Mouse (Mus musculus): ENCODE results near the gene Gstm7. TPM values are rescaled to one million over a fixed set of nuclear protein-coding genes. Genes with fewer than 3 reads are reported as not detected.
"Not testable (repeated sequence)": the region's sequence is repeated elsewhere in the genome, so short reads cannot be mapped to it uniquely, and the experiment has no call there.

Gene Gstm7
- total RNA-seq (2021), result 10 to 100 TPM; 12.8 to 14.7 TPM
- long read RNA-seq, experiment 1, transcript Gstm7-201 (8 exons, 1,377 nt), result major isoform, 9 of 11 reads
- long read RNA-seq, experiment 1, partial matches to known transcripts, result 1 of 11 reads
- long read RNA-seq, experiment 1, other reads (novel, unspliced or antisense), result 1 of 11 reads
- long read RNA-seq, experiment 2, transcript Gstm7-201 (8 exons, 1,377 nt), result major isoform, 9 of 11 reads
- long read RNA-seq, experiment 2, partial matches to known transcripts, result 1 of 11 reads
- long read RNA-seq, experiment 2, other reads (novel, unspliced or antisense), result 1 of 11 reads

DNA sequence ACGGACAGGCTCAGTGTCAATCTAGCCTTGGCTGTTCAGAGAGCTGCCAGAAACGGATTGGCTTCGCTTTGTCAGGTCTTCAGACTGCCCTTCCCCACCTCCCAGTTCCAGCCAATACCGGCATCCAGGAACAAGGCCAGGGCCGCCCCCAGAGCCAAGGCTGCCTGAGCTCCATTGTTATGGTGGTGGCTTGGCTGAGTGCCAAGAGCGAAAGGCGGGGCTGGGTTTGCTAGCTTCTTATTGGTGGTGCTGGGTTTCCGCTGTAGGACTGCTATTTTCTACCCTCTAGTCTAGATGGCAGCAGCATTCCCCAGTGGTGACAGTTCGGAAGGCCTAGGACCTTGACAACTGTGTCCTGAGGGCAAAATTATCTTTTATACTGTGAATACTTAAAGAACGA lies at the start of gene Gstm7:
Gstm7 (minus strand) TSS at position 148 of the 400 bp plus-strand sequence.
- DNase-seq (ENCODE audit: low spot score), result peak; percentile 96

DNA sequence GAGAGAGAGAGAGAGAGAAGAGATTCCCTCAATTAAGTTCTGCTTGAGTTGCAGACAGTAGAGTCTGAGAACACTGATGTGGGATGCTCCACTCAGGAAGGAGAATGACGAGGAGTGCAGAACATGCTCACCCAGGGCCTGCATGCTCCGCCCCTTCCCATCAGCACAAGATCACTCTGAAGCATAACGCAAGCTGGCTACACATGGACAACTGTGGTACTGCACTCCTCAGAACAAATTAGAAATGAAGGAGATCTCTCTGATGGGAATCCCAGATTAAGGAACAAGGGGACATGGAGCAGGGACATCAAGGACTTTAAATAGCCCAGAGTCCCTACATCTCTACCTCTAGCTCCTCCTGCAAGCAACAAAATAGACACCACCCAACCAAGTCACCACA lies 49.6 kb upstream of the Gstm7 start:
- DNase-seq (ENCODE audit: low spot score), result no peak

DNA sequence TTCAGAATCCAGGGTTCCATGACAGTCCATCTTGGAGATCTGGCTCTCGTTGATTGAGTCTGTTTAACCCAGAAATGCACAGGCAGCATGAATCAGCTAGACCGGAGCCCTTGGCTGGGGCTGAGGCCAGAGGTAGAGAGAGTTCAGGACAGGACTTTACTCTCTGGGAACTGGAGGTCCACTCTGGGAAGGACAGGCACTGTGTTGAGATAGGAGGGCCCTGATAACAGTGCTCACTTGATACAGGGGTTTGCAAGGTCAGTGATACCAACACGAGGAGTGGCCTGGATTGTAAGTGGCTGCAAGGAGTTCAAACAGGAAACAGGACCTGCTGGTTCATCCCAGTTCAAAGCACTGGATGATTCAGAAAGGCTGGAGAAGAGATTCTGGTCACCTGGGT lies 46.1 kb upstream of the Gstm7 start:
- no peak for DNase-seq (ENCODE audit: low spot score)

DNA sequence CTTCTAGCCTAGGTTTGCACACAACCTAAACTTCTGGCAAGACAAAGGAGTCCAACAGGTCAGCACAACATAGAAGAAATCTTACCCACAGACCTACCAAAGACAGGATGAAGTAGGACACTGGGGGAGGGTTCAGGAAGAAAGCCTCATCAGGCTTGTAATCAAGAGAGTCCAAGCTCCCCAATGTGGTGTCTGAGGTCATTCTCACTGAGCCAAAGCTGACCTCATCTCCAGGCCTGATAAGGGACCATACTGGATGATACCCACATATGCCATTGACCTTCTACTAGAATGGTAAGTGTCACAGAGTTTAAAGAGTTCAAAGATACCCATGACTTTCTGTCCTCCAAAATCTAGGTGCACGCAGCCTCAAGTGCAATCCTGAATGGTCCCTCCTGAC lies 42.6 kb upstream of the Gstm7 start:
- no peak for DNase-seq (ENCODE audit: low spot score)

DNA sequence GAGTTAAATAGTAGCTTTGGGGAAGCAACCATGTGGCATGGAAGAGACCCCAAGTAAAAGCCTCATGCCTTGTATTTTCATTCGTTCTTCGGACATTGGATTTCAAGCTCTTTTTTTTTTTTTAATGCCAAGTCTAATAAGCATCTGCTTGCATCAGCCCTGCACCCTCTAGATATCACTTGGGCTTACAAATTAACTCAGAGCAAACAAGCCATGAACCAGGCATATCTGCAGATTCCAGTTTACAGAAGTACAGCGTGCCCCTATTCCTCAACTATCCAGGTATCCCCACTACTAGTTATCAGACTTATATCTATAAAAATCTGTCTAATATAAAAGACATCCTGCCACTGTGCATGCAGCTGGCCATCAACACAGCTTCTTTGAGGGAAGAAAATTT lies 40.5 kb upstream of the Gstm7 start:
- no peak for DNase-seq (ENCODE audit: low spot score)

DNA sequence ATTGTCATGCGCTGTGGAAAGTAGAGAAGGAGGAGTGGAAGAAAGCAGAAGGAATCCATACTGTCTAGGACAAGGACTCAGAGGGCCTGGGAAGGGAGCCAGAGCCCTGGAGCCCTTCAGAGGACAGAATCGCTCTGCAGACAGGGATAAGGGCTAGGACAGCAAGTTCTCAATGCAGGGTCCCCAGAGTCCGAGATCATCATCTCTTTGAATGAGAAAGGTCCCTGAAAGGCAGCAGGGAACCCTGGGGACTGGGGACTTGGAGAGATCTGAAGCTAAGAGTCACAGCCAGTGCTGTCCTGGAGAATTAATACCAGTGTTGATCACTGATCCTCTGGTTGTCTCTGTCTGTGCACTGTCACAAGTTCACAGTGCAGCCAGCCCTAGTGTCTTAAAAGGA lies 39.5 kb upstream of the Gstm7 start:
- not testable (repeated sequence) for DNase-seq (ENCODE audit: low spot score)

DNA sequence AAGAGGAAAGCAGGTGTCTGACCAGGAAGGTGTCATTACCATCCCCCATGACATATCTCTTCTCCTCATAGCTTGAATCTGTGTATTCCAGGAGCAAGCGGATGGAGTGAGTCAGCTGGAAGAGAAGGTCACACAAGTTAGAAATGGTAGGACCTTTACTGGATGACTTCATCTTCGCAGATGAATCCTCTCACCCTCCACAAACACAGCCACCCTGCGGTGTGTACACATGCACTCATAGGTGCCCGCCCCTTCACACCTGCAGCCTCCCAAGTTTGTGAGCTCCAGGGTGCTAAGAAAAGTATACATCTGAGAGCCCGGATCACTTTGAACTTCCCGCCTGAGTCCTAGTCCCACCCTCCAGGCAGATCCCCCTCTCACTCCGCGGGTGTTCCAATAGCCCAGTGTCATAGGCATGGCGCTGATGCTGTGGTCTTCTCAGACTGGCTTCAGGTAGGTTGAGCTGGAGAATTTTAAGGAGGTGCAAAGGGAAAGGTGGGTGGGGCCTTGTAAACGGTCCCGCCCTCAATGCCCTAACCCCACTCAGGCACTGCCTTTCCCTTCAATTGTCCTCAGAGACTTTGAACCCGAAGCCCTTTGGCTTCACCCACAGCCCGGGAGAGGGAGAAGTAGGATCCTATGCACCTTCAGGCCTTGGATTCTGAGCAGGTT lies 37.2 kb upstream of the Gstm7 start, which contains the start of gene Gstm3:
Gstm3 (minus strand) TSS at position 560 of the 672 bp plus-strand sequence.
- no peak for DNase-seq (ENCODE audit: low spot score)

DNA sequence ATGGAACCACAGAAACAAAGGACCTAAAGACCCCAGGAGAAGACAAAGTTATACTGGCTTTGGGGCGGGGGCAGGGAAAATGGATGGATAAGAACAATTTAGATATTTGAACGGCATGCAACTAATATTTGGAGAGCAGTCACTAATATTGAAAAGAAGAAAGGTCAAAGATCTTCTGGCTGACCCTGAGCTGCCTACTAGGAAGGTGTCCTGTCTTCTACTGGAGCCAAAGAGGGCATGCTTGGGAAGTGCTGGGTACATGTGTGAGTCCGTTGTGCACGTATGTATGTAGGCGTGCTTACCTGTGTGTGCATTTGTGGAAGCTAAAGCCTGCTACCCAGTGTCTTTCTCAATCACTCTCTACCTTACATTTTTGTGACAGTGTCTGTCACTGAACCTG lies 35.0 kb upstream of the Gstm7 start:
- DNase-seq (ENCODE audit: low spot score), result no peak

DNA sequence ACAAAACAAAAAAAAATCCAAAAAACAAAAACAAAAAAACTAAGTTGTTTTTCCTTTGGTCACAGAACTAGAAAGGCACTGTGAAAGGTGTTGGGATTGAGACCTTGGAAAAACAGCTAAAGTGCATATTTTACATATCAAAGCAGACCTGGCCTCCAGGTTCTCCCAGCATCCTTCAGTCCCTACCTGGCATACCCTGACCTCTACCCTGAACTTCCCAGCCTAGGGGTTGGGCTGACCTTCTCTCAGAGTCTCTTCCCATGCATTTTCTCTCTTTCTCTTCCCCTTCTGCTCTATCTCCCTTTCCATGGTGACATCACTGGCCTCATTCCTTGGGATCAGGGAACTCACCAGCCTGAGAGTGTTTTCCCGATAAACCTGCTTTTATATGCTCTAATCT lies 34.0 kb upstream of the Gstm7 start:
- DNase-seq (ENCODE audit: low spot score), result no peak

DNA sequence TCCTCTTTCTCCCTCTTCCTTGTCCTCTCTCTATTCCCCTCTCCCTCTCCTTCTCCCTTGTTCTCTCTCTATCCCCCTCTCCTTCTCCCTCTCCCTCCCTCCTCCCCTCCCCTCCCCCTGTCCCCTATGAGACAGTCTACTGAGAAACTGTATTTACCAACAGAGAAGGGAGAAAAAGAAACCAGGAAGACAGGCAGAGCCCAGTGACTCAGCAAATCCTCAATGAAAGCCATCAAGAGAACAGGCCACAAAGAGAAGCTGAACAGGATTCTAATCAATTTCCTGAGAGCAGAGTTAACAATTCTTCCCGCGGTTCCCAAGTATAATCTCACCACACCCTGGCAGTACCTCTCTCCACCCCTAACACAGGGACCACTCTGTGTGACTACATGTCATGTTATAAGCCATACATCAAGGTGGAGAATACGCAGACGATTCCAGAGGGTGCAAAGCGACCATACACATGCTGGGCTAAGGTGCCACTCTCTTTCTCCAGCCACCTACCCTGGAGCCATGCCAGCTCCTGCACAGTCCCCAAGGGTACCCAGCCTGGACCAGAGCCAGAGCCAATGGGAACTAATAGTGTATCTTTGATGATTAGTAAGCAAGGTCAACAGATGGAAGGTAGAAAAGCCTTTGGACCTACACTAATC lies 33.2 kb upstream of the Gstm7 start:
- no peak for DNase-seq (ENCODE audit: low spot score)

DNA sequence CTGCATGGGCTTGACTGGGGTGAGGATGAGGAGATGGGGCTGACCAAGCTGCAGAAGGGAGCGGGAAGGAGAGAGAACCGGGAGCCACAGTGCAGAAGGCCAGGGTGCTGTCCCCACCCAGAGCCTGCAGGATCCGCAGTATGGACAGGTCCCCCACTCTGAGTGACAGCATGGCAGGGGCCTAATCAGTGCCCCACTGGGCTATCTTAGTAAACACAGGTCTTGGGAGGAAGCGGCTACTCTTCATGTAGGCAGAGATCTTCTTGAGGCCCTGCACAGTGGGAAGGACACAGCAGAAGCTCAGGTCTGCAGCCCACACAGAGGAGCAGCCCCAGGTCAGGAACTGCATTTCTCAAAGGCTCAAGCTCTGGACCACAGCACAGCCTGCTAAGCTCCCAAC lies 32.4 kb upstream of the Gstm7 start:
- no peak for DNase-seq (ENCODE audit: low spot score)

DNA sequence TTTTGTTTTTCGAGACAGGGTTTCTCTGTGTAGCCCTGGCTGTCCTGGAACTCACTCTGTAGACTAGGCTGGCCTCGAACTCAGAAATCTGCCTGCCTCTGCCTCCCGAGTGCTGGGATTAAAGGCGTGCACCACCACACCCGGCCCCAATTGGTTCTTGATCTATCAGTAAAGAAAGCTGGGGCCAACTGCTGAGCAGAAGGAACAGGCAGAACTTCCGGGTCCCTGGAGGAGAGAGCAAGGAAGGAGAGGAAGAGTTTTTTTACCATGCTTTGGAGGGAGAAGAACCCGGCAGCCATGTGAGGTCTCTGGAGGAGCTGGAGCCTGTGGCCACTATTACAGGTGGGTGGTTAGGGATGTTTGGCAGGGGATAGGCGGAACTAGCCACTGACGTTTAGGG lies 23.6 kb upstream of the Gstm7 start:
- not testable (repeated sequence) for DNase-seq (ENCODE audit: low spot score)

DNA sequence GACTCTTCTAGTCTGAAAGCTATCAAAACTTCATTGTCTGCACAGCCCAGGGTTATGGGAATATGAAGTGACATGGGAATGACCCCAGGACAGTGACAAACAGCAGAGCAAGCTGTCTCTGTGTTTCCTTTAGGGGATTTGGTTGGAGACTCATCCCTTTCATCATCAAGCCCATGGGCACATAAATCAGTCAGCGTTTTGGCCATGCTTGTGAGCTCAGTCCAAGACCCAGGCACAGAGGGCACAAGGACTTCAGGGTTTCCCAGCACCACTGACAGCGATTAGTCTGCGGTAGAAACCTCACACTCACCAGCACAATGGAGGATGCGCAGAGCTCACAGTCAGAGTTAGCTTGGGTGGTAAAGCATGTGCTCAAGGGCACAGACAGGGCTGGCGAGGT lies 22.3 kb upstream of the Gstm7 start:
- DNase-seq (ENCODE audit: low spot score), result no peak

DNA sequence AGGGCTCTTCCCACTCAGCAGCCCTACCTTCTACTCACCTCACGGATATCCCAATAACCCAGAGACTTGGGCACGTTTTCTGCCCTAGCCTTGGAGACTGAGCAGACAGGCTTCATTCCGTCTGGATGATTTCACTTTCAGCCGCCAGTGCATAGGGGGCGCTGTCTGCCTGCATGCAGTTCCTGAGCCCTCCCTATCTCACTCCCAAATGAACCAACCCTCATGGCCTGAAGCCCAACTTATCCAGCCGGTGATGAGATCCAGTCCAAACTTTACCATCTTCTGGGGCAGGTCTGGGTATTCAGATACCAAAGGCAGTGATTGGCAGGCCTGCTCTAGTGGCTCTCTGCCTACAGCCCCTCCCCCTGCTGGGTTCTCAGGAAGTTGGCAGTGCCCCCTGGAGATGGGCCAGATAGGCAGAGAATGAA lies 21.7 kb upstream of the Gstm7 start:
- DNase-seq (ENCODE audit: low spot score), result peak; percentile 88

DNA sequence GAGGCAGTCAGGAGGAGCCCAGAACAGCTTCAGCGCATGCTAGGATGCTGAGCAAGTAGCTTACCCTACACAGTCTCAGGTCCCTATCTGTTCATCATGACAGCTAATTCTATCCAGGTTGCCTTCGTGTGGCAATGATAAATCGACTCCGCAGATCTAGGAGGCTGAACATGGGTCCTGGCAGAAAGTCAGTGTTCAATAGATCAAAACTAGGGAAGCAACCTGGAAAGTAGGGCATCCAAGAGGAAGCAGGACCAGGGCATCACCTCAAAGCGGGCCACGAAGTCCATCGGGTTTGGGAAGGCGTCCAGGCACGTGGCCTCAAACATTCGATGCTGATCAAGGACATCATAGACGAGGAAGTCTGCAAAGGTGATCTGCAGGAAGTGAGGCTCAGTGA lies 18.9 kb upstream of the Gstm7 start:
- no peak for DNase-seq (ENCODE audit: low spot score)

DNA sequence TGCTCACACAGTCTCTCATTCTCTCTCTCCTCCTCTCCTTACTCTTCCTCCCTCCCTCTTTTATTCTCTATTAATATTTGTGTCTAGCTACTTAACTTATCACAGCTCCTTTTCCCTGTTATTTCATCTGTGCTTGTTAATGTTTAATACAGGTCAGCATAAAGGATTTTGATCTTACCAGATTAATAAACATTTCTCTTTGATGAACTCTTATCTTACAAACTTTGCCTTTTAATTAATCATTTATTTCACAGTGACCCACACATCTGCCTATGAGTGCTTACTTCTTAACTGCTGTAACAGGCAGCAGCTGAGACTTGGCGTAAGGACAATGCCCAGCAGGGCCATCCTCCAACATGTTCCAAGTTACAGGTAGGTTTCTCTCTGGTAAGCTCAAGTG lies 17.8 kb upstream of the Gstm7 start:
- DNase-seq (ENCODE audit: low spot score), result not testable (repeated sequence)

DNA sequence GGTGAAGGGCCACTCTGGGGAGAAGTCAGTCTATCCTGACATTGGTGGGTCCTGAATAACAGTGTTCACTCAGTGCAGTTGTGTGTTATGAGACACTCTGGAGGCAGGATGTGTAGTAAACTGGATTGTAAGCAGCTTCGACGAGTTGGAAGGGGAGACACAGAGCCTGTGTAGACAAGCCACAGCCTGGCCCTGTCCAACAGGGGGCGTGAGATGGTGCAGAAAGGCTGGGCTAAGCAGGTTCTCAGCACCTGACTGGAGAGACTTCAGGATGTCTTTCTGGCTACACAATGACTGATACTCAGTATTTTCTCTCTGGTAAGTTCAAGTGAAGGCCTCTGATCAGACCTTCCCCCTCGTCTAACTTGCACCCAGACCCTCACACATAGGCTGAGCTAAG lies 14.1 kb upstream of the Gstm7 start:
- no peak for DNase-seq (ENCODE audit: low spot score)

DNA sequence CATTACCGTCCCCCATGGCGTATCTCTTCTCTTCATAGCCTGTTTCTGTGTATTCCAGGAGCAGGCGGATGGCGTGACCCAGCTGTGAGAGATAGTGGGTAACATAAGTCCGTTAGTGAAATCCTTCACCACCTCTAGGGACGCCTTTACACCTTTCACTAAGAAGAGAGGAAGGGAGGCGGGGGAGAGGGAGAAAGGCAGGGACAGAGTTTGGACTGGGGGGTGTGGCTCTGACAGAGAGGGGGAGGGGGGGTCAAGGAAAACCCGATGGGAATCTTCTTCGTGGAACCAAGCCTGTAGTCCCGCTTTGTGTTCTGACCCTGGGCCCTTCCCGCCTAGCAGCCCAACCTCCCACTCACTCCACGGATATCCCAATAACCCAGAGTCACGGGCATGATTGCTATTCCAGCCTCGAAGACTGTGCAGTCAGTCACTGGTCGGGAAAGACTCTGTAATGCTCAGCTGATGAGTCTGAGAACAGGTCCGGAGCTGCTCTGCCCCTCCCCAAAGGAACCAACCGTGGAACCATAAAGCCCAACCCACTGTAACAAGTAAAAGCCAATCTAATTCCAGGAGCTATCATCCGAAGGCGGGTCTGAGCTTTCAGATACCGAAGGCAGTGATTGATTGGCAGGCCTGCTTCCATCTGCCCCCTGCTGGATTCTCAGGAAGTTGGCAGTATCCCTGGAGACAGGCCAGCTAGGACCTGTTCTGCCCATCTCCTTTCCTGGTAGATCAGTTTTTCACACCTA lies 11.8 kb upstream of the Gstm7 start, which contains the start of gene Gstm6:
Gstm6 (minus strand) TSS at position 511 of the 752 bp plus-strand sequence.
- peak; percentile 14 for DNase-seq (ENCODE audit: low spot score)

DNA sequence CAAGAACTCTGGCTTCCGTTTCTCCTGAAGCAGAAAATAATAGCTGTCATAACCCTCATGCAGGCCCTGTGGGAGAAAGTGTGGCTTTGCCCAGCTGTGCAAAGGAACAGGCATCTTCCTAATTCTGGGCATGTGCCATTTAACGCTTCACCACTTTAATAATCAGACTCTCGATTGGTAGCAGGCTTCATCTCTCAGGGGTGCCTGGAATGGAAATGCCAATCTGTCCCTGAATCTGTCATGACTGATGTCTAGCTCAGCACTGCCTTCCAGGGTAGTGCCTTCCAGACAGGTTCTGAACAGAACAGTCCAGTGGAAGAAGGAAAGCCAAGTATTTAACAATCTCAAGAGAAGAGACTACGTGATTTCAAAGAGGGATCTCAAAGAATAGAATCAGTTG lies 9.6 kb upstream of the Gstm7 start:
- DNase-seq (ENCODE audit: low spot score), result no peak

DNA sequence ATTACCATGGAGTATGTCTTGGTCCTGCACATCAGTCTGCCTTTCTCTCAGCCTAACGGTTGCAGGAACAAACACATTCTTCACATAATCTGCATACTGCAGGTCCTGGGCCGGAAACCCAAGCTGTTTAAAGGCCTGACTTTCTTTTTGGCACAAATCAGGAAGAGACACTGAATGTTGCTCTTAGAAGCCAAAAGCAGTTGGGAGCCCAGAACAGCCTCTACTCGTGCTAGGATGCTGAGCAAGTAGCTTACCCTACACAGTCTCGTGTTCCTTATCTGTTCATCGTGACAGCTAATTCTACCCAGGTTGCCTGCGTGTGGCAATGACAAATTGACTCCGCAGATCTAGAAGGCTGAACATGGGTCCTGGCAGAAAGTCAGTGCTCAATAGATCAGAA lies 8.9 kb upstream of the Gstm7 start:
- DNase-seq (ENCODE audit: low spot score), result no peak

DNA sequence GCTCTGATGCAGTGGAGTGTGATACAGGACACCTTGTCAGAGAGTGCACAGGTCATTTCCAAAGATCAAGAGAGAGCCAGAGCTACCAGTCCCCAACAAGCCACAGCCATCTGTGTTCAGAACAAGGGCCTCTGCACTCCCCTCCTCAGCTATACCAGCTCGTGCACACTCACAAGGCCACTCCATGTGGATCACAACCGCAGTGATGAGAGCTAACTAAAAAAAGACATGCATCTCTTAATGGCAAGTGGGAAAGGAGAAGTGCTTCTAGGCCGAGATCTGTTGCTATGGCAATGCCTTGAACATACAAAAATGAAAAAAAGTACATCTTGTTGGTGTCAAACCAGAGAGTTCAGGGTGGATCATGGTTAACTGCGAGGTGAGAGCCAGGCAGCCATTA lies 8.2 kb upstream of the Gstm7 start:
- no peak for DNase-seq (ENCODE audit: low spot score)

DNA sequence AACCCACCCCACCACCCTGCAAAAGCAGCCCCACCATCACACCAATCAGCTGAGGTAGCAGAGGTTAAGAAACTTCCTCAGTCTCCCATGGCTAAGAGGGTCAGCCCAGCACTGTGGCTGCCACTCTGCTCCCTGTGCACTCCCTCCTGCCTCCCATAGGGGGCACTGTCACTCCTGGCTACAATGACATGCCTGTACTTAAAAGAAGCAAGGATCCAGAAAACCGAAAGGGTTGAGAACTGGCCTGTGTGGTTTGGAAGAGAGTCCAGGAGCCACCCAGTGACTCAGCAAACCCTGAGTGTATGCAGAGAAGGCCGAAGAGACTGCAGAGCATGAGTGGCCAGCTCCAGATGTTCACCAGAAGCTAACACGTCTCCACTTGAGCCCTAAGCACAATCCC lies 7.8 kb upstream of the Gstm7 start:
- peak; percentile 86 for DNase-seq (ENCODE audit: low spot score)
